Mouse (Mus musculus) C2C12 (cell line): ENCODE data around the gene Kctd21.

Source experiments
- CEBPB ChIP-seq: IDR thresholded peaks from one replicate; pipeline ENCODE4 v1.6.1; 2011; ENCODE audit warnings: low read depth, mild to moderate bottlenecking, control low read depth, moderate library complexity
- CTCF ChIP-seq: IDR thresholded peaks from one replicate; pipeline ENCODE4 v1.5.1; 2011; ENCODE audit not compliant: control insufficient read depth, insufficient read depth, insufficient read length
- MAX ChIP-seq: IDR thresholded peaks from one replicate; pipeline ENCODE4 v1.6.1; 2011; ENCODE audit warnings: mild to moderate bottlenecking, control low read depth
- MYOD1 ChIP-seq: IDR thresholded peaks from one replicate; pipeline ENCODE4 v1.6.1; 2011; ENCODE audit warnings: low read depth; ENCODE audit not compliant: control insufficient read depth, insufficient read length
- MYOG ChIP-seq: IDR thresholded peaks from one replicate; pipeline ENCODE4 v1.6.1; 2011; ENCODE audit not compliant: control insufficient read depth, insufficient read length; ENCODE audit errors: extremely low read depth
- USF1 ChIP-seq: IDR thresholded peaks from one replicate; pipeline ENCODE4 v1.6.1; 2011; ENCODE audit warnings: low read depth, mild to moderate bottlenecking, control low read depth, moderate library complexity

DNA sequence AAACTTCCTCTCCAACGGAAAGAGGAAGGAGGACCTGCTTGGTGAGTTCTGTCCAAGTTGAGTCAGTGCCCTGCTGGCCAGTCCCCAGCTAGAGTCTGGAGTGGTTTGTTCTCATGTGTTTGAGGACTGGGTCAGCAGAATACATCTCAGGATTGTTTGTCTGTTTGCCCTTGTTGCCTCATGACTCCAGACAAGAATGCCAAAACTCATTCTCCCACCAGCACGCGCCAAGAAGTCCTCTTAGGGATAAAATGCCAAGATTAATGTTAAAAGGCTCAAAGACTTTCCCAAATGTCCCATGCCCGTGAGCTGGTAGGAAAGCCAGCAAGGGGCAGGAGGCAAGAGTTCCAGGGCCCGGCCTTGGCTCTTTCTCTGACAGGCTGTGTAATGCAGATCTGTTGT lies 24.7 kb downstream of the Kctd21 start:
- TF ChIP-seq CTCF: no peak
- no peak for TF ChIP-seq MYOD1
- TF ChIP-seq MAX: no peak
- TF ChIP-seq CEBPB: no peak
- no peak for TF ChIP-seq USF1
- no peak for TF ChIP-seq MYOG
